Mouse (Mus musculus) hindbrain, embryonic 12.5 days (tissue): ENCODE measurements around the gene Dgki. TPM values are rescaled to one million over a fixed set of nuclear protein-coding genes. Genes with fewer than 3 reads are reported as not detected.

Source experiments
- ATAC-seq: fragments of 200-750 bp; cut with Nextera tagmentation; 2 replicates; pipeline ENCODE4 v1.8.0; 2017; ENCODE audit warnings: moderate TSS enrichment; ENCODE audit not compliant: low FRiP score
- H3K27ac ChIP-seq: fragments of 300-500 bp; sonication (generic); 2 replicates; pipeline ENCODE4 v1.5.1; 2016; ENCODE audit warnings: mild to moderate bottlenecking
- H3K27me3 ChIP-seq: fragments of 300-500 bp; sonication (generic); 2 replicates; pipeline ENCODE4 v1.6.1; 2016; ENCODE audit warnings: mild to moderate bottlenecking
- H3K36me3 ChIP-seq: fragments of 300-500 bp; sonication (generic); 2 replicates; pipeline ENCODE4 v1.6.1; 2016; ENCODE audit warnings: mild to moderate bottlenecking
- H3K4me1 ChIP-seq: fragments of 300-500 bp; sonication (generic); 2 replicates; pipeline ENCODE4 v1.6.1; 2016
- H3K4me2 ChIP-seq: fragments of 300-500 bp; sonication (generic); replicated peaks from 2 replicates; pipeline ENCODE4 v1.6.1; 2016; ENCODE audit warnings: mild to moderate bottlenecking
- H3K4me3 ChIP-seq: fragments of 300-500 bp; sonication (generic); 2 replicates; pipeline ENCODE4 v1.5.1; 2016; ENCODE audit warnings: mild to moderate bottlenecking
- H3K9ac ChIP-seq: fragments of 300-500 bp; sonication (generic); 2 replicates; pipeline ENCODE4 v1.6.1; 2016; ENCODE audit warnings: mild to moderate bottlenecking, moderate library complexity
- H3K9me3 ChIP-seq: fragments of 300-500 bp; sonication (generic); replicated peaks from 2 replicates; pipeline ENCODE4 v1.6.1; 2016; ENCODE audit warnings: mild to moderate bottlenecking
- WGBS: fragments of 180-500 bp; shearing (Covaris S2); methylation state at CpG from one replicate; pipeline ENCODE4 v1.1.7; 2016; 5-methylcytosine and 5-hydroxymethylcytosine counted together
- polyA plus RNA-seq: library from polyadenylated mRNA; unstranded; fragments of >200 nt; fragmentation: Nextera tagmentation; extraction: Ambion mirVana; gene quantifications from 2 replicates; pipeline ENCODE4 v1.2.1, GENCODE M21; 2016

Dgki gene
- polyA plus RNA-seq, 1 experiment from 2014 or later = 4.2 TPM

DNA sequence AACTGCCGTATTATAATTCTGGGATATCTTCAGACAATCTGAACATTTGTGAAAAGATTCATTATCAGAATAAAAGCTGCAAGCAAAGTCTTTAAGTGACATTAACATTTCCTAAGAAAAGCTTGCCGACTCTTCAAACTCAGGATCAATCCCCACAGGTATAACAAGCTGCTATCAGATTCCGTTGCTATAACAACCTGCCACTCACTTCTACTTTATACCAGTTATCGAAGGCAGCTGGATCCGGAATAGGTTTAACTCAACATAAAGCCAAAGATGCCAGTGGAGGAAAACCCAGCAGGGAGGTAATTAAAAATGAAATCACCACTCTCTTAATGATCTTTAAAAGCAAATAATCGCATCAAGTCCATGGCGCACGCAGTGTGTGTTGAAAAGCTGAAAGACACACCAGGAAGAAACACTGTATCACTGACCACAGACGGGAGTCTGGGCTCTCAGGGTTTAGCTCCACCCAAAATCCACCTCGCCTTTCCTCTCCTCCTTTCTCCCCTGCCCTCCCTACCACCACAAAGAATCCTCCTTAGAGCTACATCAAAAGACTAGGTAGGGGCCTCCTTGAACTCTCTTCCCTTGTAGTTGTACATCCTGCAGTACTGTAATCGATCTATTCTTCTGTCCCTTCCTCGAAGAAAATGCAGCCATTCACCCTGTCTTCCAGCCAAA lies 128.7 kb downstream of the Dgki start:
- H3K36me3 ChIP-seq = no peaks in the 10 kb centered on the region
- ATAC-seq = no peak
- H3K9me3 ChIP-seq = no peaks in the 10 kb centered on the region; the same call in 1 of the 2 replicates
- H3K4me1 ChIP-seq = no peaks in the 10 kb centered on the region
- no peak overlapping the region for H3K4me3 ChIP-seq
- no peak overlapping the region for H3K9ac ChIP-seq
- no peak overlapping the region for H3K27ac ChIP-seq
- H3K4me2 ChIP-seq = no peak overlapping the region
- H3K27me3 ChIP-seq = no peaks in the 10 kb centered on the region
- 70% methylated on average over 12 of the region's 12 CpGs for WGBS

DNA sequence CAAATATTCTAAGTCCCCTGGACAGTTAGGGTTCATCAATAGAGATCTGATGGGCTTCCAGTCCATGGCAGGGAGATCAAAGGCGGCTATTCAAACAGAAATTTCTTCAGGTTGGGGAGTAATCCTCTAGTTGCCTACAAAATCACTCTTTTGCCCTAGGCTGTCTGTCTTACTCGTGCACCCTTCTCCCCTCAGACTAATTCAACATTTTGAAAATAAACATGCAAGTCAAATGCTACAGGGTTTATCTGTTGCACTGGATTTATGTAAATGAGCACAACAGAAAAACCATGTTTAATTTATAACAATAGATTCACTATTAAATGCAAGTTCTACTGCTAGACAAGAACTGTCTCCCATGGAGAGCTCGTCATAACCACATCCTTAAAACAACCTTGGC lies 141.1 kb downstream of the Dgki start:
- 77% methylated on average over 3 of the region's 3 CpGs for WGBS
- ATAC-seq = no peak
- Histone ChIP-seq H3K36me3 (no peaks in the 10 kb centered on the region), H3K27me3 (no peaks in the 10 kb centered on the region), H3K9me3 (no peaks in the 10 kb centered on the region), H3K27ac (no peak overlapping the region), H3K4me3 (no peak overlapping the region), H3K4me2 (no peak overlapping the region), H3K9ac (no peak overlapping the region), H3K4me1 (no peaks in the 10 kb centered on the region)

GRCm38 (mm10) chr6:37154051-37154450 lies 145.9 kb downstream of the Dgki start:
- Histone ChIP-seq H3K27ac (no peak overlapping the region), H3K4me3 (no peak overlapping the region), H3K9me3 (no peaks in the 10 kb centered on the region), H3K9ac (no peak overlapping the region), H3K27me3 (no peaks in the 10 kb centered on the region), H3K4me2 (no peak overlapping the region), H3K36me3 (no peaks in the 10 kb centered on the region), H3K4me1 (no peaks in the 10 kb centered on the region)
- WGBS = 95% methylated on average over 1 of the region's 1 CpGs
- ATAC-seq = no peak

DNA sequence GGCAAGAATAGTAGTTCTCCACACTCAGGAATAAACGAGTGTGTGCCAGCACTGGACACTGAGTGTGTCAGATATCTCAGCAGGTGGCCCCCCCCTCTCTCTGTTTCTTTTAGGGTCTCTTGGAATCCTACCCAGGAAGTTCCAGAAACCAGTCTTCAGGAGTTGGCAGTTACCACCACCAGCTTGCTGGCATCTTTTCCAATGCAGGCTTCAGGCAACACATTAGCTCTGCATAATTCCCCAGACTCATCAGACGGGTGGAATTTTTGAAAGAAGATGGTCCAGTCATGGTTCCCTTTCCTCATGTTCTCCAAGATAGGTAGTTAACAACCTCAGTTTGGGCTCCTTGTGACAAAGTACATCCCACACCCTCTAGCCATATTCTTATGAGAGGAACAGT lies 149.5 kb downstream of the Dgki start:
- H3K36me3 ChIP-seq = no peaks in the 10 kb centered on the region
- H3K4me2 ChIP-seq = no peak overlapping the region
- WGBS = 77% methylated on average over 2 of the region's 2 CpGs
- H3K4me3 ChIP-seq = no peak overlapping the region
- no peaks in the 10 kb centered on the region for H3K9me3 ChIP-seq
- ATAC-seq = no peak
- no peaks in the 10 kb centered on the region for H3K4me1 ChIP-seq
- no peak overlapping the region for H3K27ac ChIP-seq
- no peak overlapping the region for H3K9ac ChIP-seq
- H3K27me3 ChIP-seq = no peaks in the 10 kb centered on the region

GRCm38 (mm10) chr6:37150038-37150437 lies 149.9 kb downstream of the Dgki start:
- Histone ChIP-seq H3K4me1 (no peaks in the 10 kb centered on the region), H3K27me3 (no peaks in the 10 kb centered on the region), H3K9me3 (no peaks in the 10 kb centered on the region), H3K27ac (no peak overlapping the region), H3K36me3 (no peaks in the 10 kb centered on the region), H3K4me2 (no peak overlapping the region), H3K9ac (no peak overlapping the region), H3K4me3 (no peak overlapping the region)
- no peak for ATAC-seq
- 74% methylated on average over 4 of the region's 4 CpGs for WGBS

GRCm38 (mm10) chr6:37149196-37149595 lies 150.8 kb downstream of the Dgki start:
- Histone ChIP-seq H3K9ac (no peak overlapping the region), H3K27ac (no peak overlapping the region), H3K9me3 (no peaks in the 10 kb centered on the region), H3K4me1 (0 out of 2 replicates have a peak, but pooled peaks cover 4% of the 10 kb centered on the region), H3K4me3 (no peak overlapping the region), H3K36me3 (no peaks in the 10 kb centered on the region), H3K27me3 (no peaks in the 10 kb centered on the region), H3K4me2 (no peak overlapping the region)
- ATAC-seq = no peak
- 90% methylated on average over 6 of the region's 6 CpGs for WGBS

GRCm38 (mm10) chr6:37147431-37148022 lies 152.5 kb downstream of the Dgki start:
- no peaks in the 10 kb centered on the region for H3K36me3 ChIP-seq
- WGBS = 91% methylated on average over 4 of the region's 4 CpGs

DNA sequence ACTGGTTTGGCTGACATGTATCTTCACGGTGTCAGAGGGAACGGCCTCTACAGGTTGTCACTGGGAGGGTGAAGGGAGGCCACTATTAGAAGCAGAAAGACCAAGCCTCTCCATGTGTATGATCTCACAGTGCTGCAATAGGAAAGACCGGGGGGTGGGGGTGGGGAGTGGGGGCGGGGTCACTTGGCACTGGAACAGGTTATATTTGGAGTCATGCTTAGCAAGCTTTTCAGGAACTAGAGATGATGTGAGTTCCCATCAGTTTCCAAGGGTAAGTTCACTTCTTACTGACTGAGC lies 156.2 kb downstream of the Dgki start:
- Histone ChIP-seq H3K9ac (no peak overlapping the region), H3K27me3 (no peaks in the 10 kb centered on the region), H3K4me2 (no peak overlapping the region), H3K27ac (no peak overlapping the region), H3K36me3 (no peaks in the 10 kb centered on the region), H3K4me1 (peaks cover 9% of the 10 kb centered on the region), H3K4me3 (no peak overlapping the region), H3K9me3 (no peaks in the 10 kb centered on the region)
- ATAC-seq = no peak
- WGBS = 75% methylated on average over 4 of the region's 4 CpGs

More at GRCm38 (mm10) chr6:37147431-37148022, 152.5 kb downstream of the Dgki start:
- H3K27ac ChIP-seq = no peak overlapping the region
- H3K4me1 ChIP-seq = peaks cover 9% of the 10 kb centered on the region
- no peak overlapping the region for H3K9ac ChIP-seq
- no peaks in the 10 kb centered on the region for H3K27me3 ChIP-seq
- H3K9me3 ChIP-seq = no peaks in the 10 kb centered on the region
- no peak overlapping the region for H3K4me2 ChIP-seq
- ATAC-seq = no peak
- no peak overlapping the region for H3K4me3 ChIP-seq

GRCm38 (mm10) chr6:37142991-37143866 lies 156.8 kb downstream of the Dgki start:
- no peak for ATAC-seq
- 91% methylated on average over 11 of the region's 11 CpGs for WGBS
- Histone ChIP-seq H3K4me2 (no peak overlapping the region), H3K4me1 (peaks cover 9% of the 10 kb centered on the region), H3K9ac (no peak overlapping the region), H3K36me3 (no peaks in the 10 kb centered on the region), H3K27me3 (no peaks in the 10 kb centered on the region), H3K4me3 (no peak overlapping the region), H3K27ac (no peak overlapping the region), H3K9me3 (no peaks in the 10 kb centered on the region)

GRCm38 (mm10) chr6:37138816-37139215 lies 161.2 kb downstream of the Dgki start:
- H3K9me3 ChIP-seq = no peaks in the 10 kb centered on the region
- ATAC-seq = no peak
- no peak overlapping the region for H3K27ac ChIP-seq
- H3K4me3 ChIP-seq = no peak overlapping the region
- H3K9ac ChIP-seq = no peak overlapping the region
- no peak overlapping the region for H3K4me2 ChIP-seq
- peaks cover 5% of the 10 kb centered on the region for H3K4me1 ChIP-seq
- H3K36me3 ChIP-seq = no peaks in the 10 kb centered on the region
- no peaks in the 10 kb centered on the region for H3K27me3 ChIP-seq

DNA sequence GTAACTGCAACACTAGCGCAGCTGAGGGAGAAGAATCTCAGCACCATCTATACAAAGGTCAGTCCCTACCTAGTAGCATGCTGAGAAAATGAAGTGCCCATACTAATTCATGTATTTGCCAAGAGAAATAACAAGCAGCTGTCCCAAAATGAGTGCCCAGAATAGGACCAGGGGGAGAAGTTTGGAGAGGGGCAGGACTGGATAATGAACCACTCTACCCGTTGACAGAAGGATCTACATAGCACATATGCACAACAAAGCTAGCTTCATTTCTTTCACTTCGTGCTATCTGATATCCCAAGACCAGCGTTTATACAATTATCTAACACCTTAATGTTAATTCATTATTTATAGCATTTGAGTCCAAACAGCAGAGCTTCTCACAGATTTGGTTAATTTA lies 168.7 kb downstream of the Dgki start:
- Histone ChIP-seq H3K4me3 (no peak overlapping the region), H3K9me3 (no peaks in the 10 kb centered on the region), H3K27ac (no peak overlapping the region), H3K4me1 (no peaks in the 10 kb centered on the region), H3K36me3 (no peaks in the 10 kb centered on the region), H3K9ac (no peak overlapping the region), H3K27me3 (no peaks in the 10 kb centered on the region), H3K4me2 (no peak overlapping the region)
- no peak for ATAC-seq
- WGBS = 86% methylated on average over 4 of the region's 4 CpGs

DNA sequence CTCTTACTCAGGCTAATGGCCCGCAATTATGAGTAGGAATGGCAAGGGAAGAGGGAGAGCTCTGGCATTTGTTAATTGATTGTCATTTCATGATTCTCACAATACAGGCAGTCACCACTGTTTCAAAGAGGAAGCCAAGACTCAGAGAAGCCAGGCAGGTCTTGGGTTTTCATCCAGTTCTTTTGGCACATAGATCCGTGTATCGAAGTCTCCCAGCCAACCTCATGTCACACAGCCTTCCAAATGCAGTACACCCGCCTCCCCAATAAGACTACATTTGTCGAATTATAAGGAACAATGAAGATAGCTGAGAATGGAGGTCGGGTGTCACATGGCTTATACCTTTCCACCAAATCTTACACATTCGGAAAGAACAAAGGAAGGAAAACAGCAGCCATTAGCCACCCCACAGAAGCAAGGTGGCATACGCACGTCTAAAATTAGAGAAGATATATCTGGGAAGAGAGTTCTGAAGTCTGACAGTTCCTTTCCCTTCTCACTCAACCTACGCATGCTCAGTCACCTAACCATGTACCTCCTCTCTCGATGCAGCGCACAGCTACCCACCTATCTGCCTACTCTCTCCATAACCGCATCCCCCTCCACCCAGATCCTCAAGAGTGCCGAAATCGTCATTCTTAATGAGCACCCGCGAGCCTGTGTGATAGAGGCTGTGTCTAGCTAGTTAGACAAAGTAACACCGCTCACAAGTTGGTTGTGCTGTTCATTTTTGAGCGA lies 179.4 kb downstream of the Dgki start:
- Histone ChIP-seq H3K4me1 (no peaks in the 10 kb centered on the region), H3K27ac (no peak overlapping the region), H3K27me3 (no peaks in the 10 kb centered on the region), H3K36me3 (no peaks in the 10 kb centered on the region), H3K4me3 (no peak overlapping the region), H3K9ac (no peak overlapping the region), H3K4me2 (no peak overlapping the region), H3K9me3 (no peaks in the 10 kb centered on the region)
- ATAC-seq = no peak
- WGBS = 92% methylated on average over 19 of the region's 19 CpGs
